Mouse (Mus musculus) brain, embryonic 14.5 days (tissue): ENCODE data around the gene Mbd4.

Experiments used
- CTCF ChIP-seq: fragments of 200-500 bp; IDR thresholded peaks from 2 replicates; pipeline ENCODE4 v1.5.1; 2012; ENCODE audit warnings: inconsistent platforms, mild to moderate bottlenecking, moderate library complexity, borderline replicate concordance; ENCODE audit not compliant: insufficient read depth, insufficient read length; ENCODE audit errors: extremely low read depth
- POLR2A ChIP-seq: fragments of 200-500 bp; IDR thresholded peaks from 2 replicates; pipeline ENCODE4 v1.6.1; 2012; ENCODE audit warnings: mild to moderate bottlenecking, inconsistent platforms, borderline replicate concordance; ENCODE audit not compliant: poor library complexity, insufficient read depth, insufficient read length, severe bottlenecking; ENCODE audit errors: extremely low read depth

GRCm38 (mm10) chr6:115892363-115892762 lies 39.2 kb upstream of the Mbd4 start:
- TF ChIP-seq CTCF (no peak), POLR2A (no peak)
